Mouse (Mus musculus): ENCODE measurements around the gene Flt1.

- TF ChIP-seq CTCF (IDR thresholded peaks at IDR 0.05; ENCODE audit: low read depth), result no peak
- TF ChIP-seq EP300 (IDR thresholded peaks at IDR 0.05; ENCODE audit: low read depth), result no peak
Observed at GRCm38 (mm10) chr5:147769918-147770317, 44.1 kb upstream of the Flt1 start.

Measured in liver, embryonic 14.5 days (tissue).